Mouse (Mus musculus) limb, embryonic 14.5 days (tissue): ENCODE results near the gene Olfr91. TPM values are rescaled to one million over a fixed set of nuclear protein-coding genes. Genes with fewer than 3 reads are reported as not detected.

Experiments used
- ATAC-seq: fragments of 200-750 bp; cut with Nextera tagmentation; 2 replicates; pipeline ENCODE4 v1.8.0; 2017; ENCODE audit warnings: low read depth, moderate number of reproducible peaks, moderate TSS enrichment; ENCODE audit not compliant: low FRiP score
- DNase-seq: peaks from one replicate; pipeline ENCODE4 v3.0.0-alpha.2; 2015; ENCODE audit warnings: low spot score
- H3K27ac ChIP-seq: fragments of 300-500 bp; sonication (generic); replicated peaks from 2 replicates; pipeline ENCODE4 v1.5.1; 2014; ENCODE audit warnings: low read depth, mild to moderate bottlenecking, low read length, moderate library complexity, mixed read lengths
- H3K27me3 ChIP-seq: fragments of 300-500 bp; sonication (generic); 2 replicates; pipeline ENCODE4 v1.6.1; 2014; ENCODE audit warnings: low read length, mixed read lengths; ENCODE audit not compliant: control insufficient read depth, insufficient read depth
- H3K36me3 ChIP-seq: fragments of 300-500 bp; sonication (generic); 2 replicates; pipeline ENCODE4 v1.6.1; 2014; ENCODE audit warnings: mild to moderate bottlenecking, low read length, moderate library complexity, mixed read lengths; ENCODE audit not compliant: control insufficient read depth, insufficient read depth
- H3K4me1 ChIP-seq: fragments of 300-500 bp; sonication (generic); 2 replicates; pipeline ENCODE4 v1.6.1; 2014; ENCODE audit warnings: antibody characterized with exemption, low read length, mixed read lengths; ENCODE audit not compliant: control insufficient read depth, insufficient read depth
- H3K4me2 ChIP-seq: fragments of 300-500 bp; sonication (generic); replicated peaks from 2 replicates; pipeline ENCODE4 v1.6.1; 2014; ENCODE audit warnings: low read depth, mild to moderate bottlenecking, low read length, moderate library complexity; ENCODE audit not compliant: severe bottlenecking
- H3K4me3 ChIP-seq: fragments of 300-500 bp; sonication (generic); replicated peaks from 2 replicates; pipeline ENCODE4 v1.5.1; 2014; ENCODE audit warnings: low read length
- H3K9ac ChIP-seq: fragments of 300-500 bp; sonication (generic); 2 replicates; pipeline ENCODE4 v1.6.1; 2014; ENCODE audit warnings: mild to moderate bottlenecking, low read depth, low read length, moderate library complexity; ENCODE audit not compliant: severe bottlenecking
- H3K9me3 ChIP-seq: fragments of 300-500 bp; sonication (generic); 2 replicates; pipeline ENCODE4 v1.6.1; 2016; ENCODE audit warnings: low read length; ENCODE audit not compliant: control insufficient read depth
- POLR2A ChIP-seq: fragments of 200-500 bp; IDR thresholded peaks from 2 replicates; pipeline ENCODE4 v1.8.0; 2012; ENCODE audit warnings: inconsistent platforms, mild to moderate bottlenecking, moderate library complexity, borderline replicate concordance; ENCODE audit not compliant: insufficient read depth, insufficient read length; ENCODE audit errors: extremely low read depth
- WGBS: fragments of 180-500 bp; shearing (Covaris S2); extraction: QIAGEN DNeasy Blood & Tissue Kit; methylation state at CpG from one replicate; pipeline ENCODE4 v1.1.7; 2014; 5-methylcytosine and 5-hydroxymethylcytosine counted together
- polyA plus RNA-seq, 2 experiments: library from polyadenylated mRNA; depleted of rRNA in 1 of 2; stranded (reverse) in 1 of 2; unstranded in 1 of 2; fragments of >200 nt; fragmentation: Nextera tagmentation in 1 of 2; extraction: Ambion mirVana in 1 of 2; gene quantifications; 2 replicates each; pipeline versions ENCODE4 v1.2.1 to v1.2.3; 2012 to 2014

The Olfr91 gene
- polyA plus RNA-seq, 2 experiments = not detected

DNA sequence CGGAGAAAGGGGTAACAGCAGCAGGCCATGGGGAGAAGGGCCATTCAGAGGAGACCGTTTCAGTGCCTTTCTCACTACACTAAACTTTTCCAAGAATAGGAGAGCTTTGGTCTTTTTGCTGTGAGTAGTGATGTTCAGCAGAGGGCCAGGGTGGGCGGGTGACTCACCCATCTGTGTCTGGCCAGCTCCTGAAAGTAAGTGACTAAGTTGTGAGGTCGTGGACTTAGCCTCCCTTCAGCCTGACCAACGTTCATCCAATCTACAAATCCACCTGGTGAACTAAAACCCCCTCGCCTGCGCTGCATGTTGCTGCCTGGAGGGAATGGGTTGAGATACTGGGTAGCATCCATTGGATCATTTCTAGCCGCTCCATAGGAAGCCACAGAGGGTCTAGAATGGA is 28.0 kb downstream of the Olfr91 start:
- Histone ChIP-seq H3K4me1 (no peaks in the 10 kb centered on the region), H3K4me2 (no peak overlapping the region), H3K9ac (no peak overlapping the region), H3K27ac (no peak overlapping the region), H3K4me3 (no peak overlapping the region), H3K9me3 (no peaks in the 10 kb centered on the region), H3K27me3 (no peaks in the 10 kb centered on the region), H3K36me3 (peaks cover 90% of the 10 kb centered on the region)
- TF ChIP-seq POLR2A = no peak
- 87% methylated on average over 8 of the region's 8 CpGs for WGBS
- DNase-seq = no peak
- ATAC-seq = no peak

DNA sequence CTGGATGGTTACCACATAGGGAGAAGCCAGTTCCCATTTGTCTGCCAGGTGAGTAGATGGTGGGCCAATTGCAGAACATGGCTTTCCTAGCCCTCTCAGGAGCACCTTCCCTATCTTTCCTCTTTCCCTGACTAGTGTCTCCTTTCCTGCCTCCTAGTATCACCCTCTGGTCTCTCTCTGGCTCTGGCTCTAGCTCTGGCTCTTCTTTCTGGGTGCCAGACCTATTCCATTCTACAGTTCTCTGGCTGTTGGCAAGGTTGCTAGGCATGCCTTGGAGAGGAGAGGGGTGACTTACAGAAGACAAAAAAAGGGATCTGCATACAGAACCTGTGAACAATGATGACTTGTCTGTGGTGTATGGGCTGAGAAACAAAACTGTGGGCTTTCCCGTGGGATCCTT is 30.2 kb downstream of the Olfr91 start:
- 93% methylated on average over 1 of the region's 1 CpGs for WGBS
- Histone ChIP-seq H3K4me3 (no peak overlapping the region), H3K36me3 (peaks cover 82% of the 10 kb centered on the region), H3K27me3 (no peaks in the 10 kb centered on the region), H3K9me3 (no peaks in the 10 kb centered on the region), H3K4me1 (no peaks in the 10 kb centered on the region), H3K27ac (no peak overlapping the region), H3K4me2 (no peak overlapping the region), H3K9ac (no peak overlapping the region)
- TF ChIP-seq POLR2A = no peak
- DNase-seq (no peak), ATAC-seq (no peak)

DNA sequence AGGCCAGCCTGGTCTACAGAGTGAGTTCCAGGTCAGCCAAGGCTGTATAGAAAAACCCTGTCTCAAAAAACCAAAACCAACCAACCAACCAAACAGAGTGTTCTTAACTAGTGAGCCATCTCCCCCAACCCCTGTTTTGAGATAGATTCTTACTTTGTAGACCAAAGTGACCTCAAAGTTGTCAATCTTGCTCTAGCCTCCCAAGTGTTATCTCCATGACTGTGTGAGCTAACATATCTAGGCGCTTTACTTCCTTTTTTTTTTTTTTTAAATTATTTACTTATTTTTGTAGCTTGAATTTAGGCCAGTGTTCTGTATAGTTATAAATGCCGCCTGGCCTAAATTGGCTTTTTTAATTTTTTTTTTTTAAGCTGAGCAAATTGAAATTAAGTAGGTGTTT is 32.1 kb downstream of the Olfr91 start:
- DNase-seq (no peak), ATAC-seq (no peak)
- no peaks in the 10 kb centered on the region for H3K27me3 ChIP-seq
- no peak overlapping the region for H3K4me2 ChIP-seq
- H3K27ac ChIP-seq = no peak overlapping the region
- no peaks in the 10 kb centered on the region for H3K9me3 ChIP-seq
- no peak overlapping the region for H3K9ac ChIP-seq
- no peak overlapping the region for H3K4me3 ChIP-seq
- TF ChIP-seq POLR2A = no peak
- no peaks in the 10 kb centered on the region for H3K4me1 ChIP-seq
- 97% methylated on average over 2 of the region's 2 CpGs for WGBS
- peaks cover 84% of the 10 kb centered on the region for H3K36me3 ChIP-seq

DNA sequence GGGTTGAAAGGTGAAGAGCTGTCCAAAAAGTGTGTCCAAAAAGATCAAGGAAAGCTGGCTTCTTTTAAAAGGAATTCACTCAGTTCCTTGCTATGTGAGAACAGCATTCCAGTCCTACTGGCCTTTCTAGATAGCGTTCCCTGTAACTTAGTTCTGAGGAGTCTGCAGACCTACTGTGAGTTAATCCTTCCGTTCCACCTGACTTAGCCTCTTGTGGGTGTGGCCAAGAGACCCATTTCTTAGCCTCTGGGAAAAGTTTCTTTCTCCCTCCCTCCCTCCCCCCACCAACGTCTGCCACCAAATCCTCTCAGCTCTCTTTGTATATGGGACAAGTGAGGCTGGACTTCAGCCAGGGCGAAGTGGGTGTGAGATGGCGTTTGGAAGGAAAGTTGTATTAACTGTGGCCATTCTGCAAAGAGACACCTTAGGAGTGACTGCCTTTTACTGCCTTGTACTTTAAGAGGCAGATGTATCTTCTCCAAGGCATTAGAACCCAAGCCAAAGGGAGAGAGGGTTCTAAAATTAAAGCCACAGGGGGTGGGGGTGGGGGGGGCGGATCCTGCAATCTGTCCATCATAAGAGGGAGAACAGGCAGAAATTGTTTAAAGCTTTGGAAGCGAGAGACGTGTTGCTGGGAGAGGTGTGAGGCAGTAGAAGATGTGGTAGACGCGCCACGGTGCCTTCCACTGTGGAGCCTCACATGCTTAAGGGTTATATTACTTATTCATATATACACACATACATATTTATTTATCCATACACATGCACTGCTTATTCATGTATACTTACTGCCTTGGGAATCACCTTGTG is 34.2 kb downstream of the Olfr91 start:
- DNase-seq = no peak
- Histone ChIP-seq H3K36me3 (peaks cover 84% of the 10 kb centered on the region), H3K4me2 (no peak overlapping the region), H3K27me3 (no peaks in the 10 kb centered on the region), H3K9ac (no peak overlapping the region), H3K9me3 (no peaks in the 10 kb centered on the region), H3K27ac (no peak overlapping the region), H3K4me3 (no peak overlapping the region), H3K4me1 (no peaks in the 10 kb centered on the region)
- WGBS = 83% methylated on average over 11 of the region's 11 CpGs
- no peak for TF ChIP-seq POLR2A
- no peak for ATAC-seq

DNA sequence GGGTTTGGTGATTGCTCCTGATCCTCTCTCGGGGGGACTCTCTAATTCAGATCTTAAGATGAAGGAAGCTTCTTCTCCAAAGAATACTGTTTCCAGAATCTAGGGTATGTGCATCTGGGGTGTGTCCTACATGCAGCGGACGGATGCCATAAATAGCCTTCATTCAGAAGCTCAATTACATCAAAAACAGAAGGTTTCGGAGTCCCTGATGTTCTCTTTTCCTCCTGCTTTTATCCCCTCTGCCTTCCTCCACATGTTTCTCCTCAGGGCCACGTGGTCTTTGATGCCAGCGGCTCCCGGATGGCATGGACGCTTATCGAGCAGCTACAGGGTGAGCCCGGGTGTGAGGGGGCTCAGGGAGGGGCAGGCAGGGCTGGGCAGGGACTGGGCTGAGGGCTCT is 35.0 kb downstream of the Olfr91 start:
- no peak for ATAC-seq
- H3K4me3 ChIP-seq = no peak overlapping the region
- DNase-seq = no peak
- H3K27ac ChIP-seq = no peak overlapping the region
- H3K9me3 ChIP-seq = no peaks in the 10 kb centered on the region
- TF ChIP-seq POLR2A = no peak
- no peaks in the 10 kb centered on the region for H3K27me3 ChIP-seq
- no peak overlapping the region for H3K4me2 ChIP-seq
- 76% methylated on average over 10 of the region's 10 CpGs for WGBS
- no peak overlapping the region for H3K9ac ChIP-seq
- H3K36me3 ChIP-seq = peaks cover 83% of the 10 kb centered on the region
- H3K4me1 ChIP-seq = no peaks in the 10 kb centered on the region
